Mouse (Mus musculus) frontal cortex, postnatal 14 days (tissue): ENCODE results near the gene Vwc2.
A peak's percentile ranks its signal among the peaks of the same experiment; 100 is the strongest.

Experiments used
- DNase-seq, 2 experiments: peaks; one replicate each; pipeline ENCODE4 v3.0.0; 2022; ENCODE audit warnings: low spot score in 2 of 2

Gene Vwc2

GRCm38 (mm10) chr11:11113576-11114233 is at the start of gene Vwc2:
TSS of gene Vwc2 (plus strand) at chr11:11114223.
- DNase-seq, result peak; percentile 14 to 18

GRCm38 (mm10) chr11:11088162-11088756 is 25.8 kb upstream of the Vwc2 start:
- DNase-seq, result no peak

- DNase-seq, result no peak
These were observed 16.4 kb upstream of the Vwc2 start for GRCm38 (mm10) chr11:11097606-11098005.

GRCm38 (mm10) chr11:11098282-11098681 is 15.7 kb upstream of the Vwc2 start:
- no peak for DNase-seq

GRCm38 (mm10) chr11:11099011-11099410 is 15.0 kb upstream of the Vwc2 start:
- no peak for DNase-seq

GRCm38 (mm10) chr11:11102182-11102581 is 11.8 kb upstream of the Vwc2 start:
- no peak for DNase-seq

GRCm38 (mm10) chr11:11102620-11103019 is 11.4 kb upstream of the Vwc2 start:
- DNase-seq, result no peak

GRCm38 (mm10) chr11:11108922-11109321 is 5.1 kb upstream of the Vwc2 start:
- DNase-seq, result no peak

GRCm38 (mm10) chr11:11114234-11115030 is 409 bp downstream of the Vwc2 start:
- DNase-seq, result peak in 1 of 2 experiments; percentile 5

GRCm38 (mm10) chr11:11115031-11115647 is 1.1 kb downstream of the Vwc2 start:
- peak in 1 of 2 experiments; percentile 5 for DNase-seq

- peak; percentile 10 to 23 for DNase-seq
These were observed 1.9 kb downstream of the Vwc2 start for GRCm38 (mm10) chr11:11115648-11116590.

- no peak for DNase-seq
These were observed 2.7 kb downstream of the Vwc2 start for GRCm38 (mm10) chr11:11116736-11117135.

GRCm38 (mm10) chr11:11122866-11123265 is 8.8 kb downstream of the Vwc2 start:
- DNase-seq, result no peak

- DNase-seq, result peak in 1 of 2 experiments; percentile 56
These were observed 17.5 kb downstream of the Vwc2 start for GRCm38 (mm10) chr11:11131414-11132077.

- no peak for DNase-seq
These were observed 26.6 kb downstream of the Vwc2 start for GRCm38 (mm10) chr11:11140622-11141021.

GRCm38 (mm10) chr11:11152681-11153080 is 38.7 kb downstream of the Vwc2 start:
- no peak for DNase-seq

- no peak for DNase-seq
These were observed 57.4 kb downstream of the Vwc2 start for GRCm38 (mm10) chr11:11171396-11171795.

GRCm38 (mm10) chr11:11175259-11175658 is 61.2 kb downstream of the Vwc2 start:
- DNase-seq, result no peak

GRCm38 (mm10) chr11:11182705-11183104 is 68.7 kb downstream of the Vwc2 start:
- no peak for DNase-seq

- no peak for DNase-seq
These were observed 109.1 kb downstream of the Vwc2 start for GRCm38 (mm10) chr11:11223162-11223561.

GRCm38 (mm10) chr11:11239346-11239745 is 125.3 kb downstream of the Vwc2 start:
- no peak for DNase-seq
